Mouse (Mus musculus) midbrain, embryonic 10.5 days (tissue): ENCODE results near the gene Zkscan8. TPM values are rescaled to one million over a fixed set of nuclear protein-coding genes. Genes with fewer than 3 reads are reported as not detected.
A peak's percentile ranks its signal among the peaks of the same experiment; 100 is the strongest.
"Not testable (repeated sequence)": the region's sequence is repeated elsewhere in the genome, so short reads cannot be mapped to it uniquely, and the experiment has no call there.

Experiments
- DNase-seq: peaks from one replicate; pipeline ENCODE4 v3.0.0-alpha.2; 2017; ENCODE audit warnings: low spot score
- H3K27ac ChIP-seq: fragments of 300-500 bp; sonication (generic); replicated peaks from 2 replicates; pipeline ENCODE4 v1.5.1; 2016; ENCODE audit warnings: mild to moderate bottlenecking
- H3K27me3 ChIP-seq: fragments of 300-500 bp; sonication (generic); 2 replicates; pipeline ENCODE4 v1.6.1; 2016; ENCODE audit warnings: low read depth, mild to moderate bottlenecking; ENCODE audit not compliant: poor library complexity, severe bottlenecking
- H3K36me3 ChIP-seq: fragments of 300-500 bp; sonication (generic); 2 replicates; pipeline ENCODE4 v1.6.1; 2016; ENCODE audit warnings: mild to moderate bottlenecking, moderate library complexity
- H3K4me1 ChIP-seq: fragments of 300-500 bp; sonication (generic); 2 replicates; pipeline ENCODE4 v1.6.1; 2016
- H3K4me3 ChIP-seq: fragments of 300-500 bp; sonication (generic); 2 replicates; pipeline ENCODE4 v1.5.1; 2016; ENCODE audit warnings: mild to moderate bottlenecking, moderate library complexity
- H3K9me3 ChIP-seq: fragments of 300-500 bp; sonication (generic); replicated peaks from 2 replicates; pipeline ENCODE4 v1.6.1; 2016; ENCODE audit warnings: mild to moderate bottlenecking
- WGBS: fragments of 180-500 bp; shearing (Covaris S2); methylation state at CpG from one replicate; pipeline ENCODE4 v1.1.7; 2016; 5-methylcytosine and 5-hydroxymethylcytosine counted together
- polyA plus RNA-seq: library from polyadenylated mRNA; unstranded; fragments of >200 nt; fragmentation: Nextera tagmentation; extraction: Ambion mirVana; gene quantifications from 2 replicates; pipeline ENCODE4 v1.2.1, GENCODE M21; 2016

Zkscan8 gene
- polyA plus RNA-seq, 1 experiment from 2014 or later, result 5.3 TPM

GRCm38 (mm10) chr13:21478759-21479670, 51.9 kb downstream of the Zkscan8 start, which contains the start of the genes Zkscan4 and Gm10065:
Zkscan4 (plus strand) TSS chr13:21478907.
Gm10065 (minus strand) TSS chr13:21479441.
- H3K27ac ChIP-seq, result peak within 1 kb of the TSS; percentile 83
- 5% methylated on average over 31 of the region's 31 CpGs for WGBS

GRCm38 (mm10) chr13:21472427-21472826, 58.5 kb downstream of the Zkscan8 start:
- no peak overlapping the region; the same call in 1 of the 2 replicates for H3K27ac ChIP-seq
- no peaks in the 10 kb centered on the region for H3K9me3 ChIP-seq
- peaks cover 35% of the 10 kb centered on the region for H3K27me3 ChIP-seq
- DNase-seq, result no peak
- no peak overlapping the region for H3K4me3 ChIP-seq
- peaks cover 20% of the 10 kb centered on the region for H3K4me1 ChIP-seq
- H3K36me3 ChIP-seq, result no peaks in the 10 kb centered on the region
- WGBS, result 22% methylated on average over 4 of the region's 4 CpGs

More at GRCm38 (mm10) chr13:21478759-21479670, 51.9 kb downstream of the Zkscan8 start, which contains the start of the genes Zkscan4 and Gm10065:
- peak; percentile 72 for DNase-seq
- H3K9me3 ChIP-seq, H3K27me3 ChIP-seq, H3K36me3 ChIP-seq: not testable (repeated sequence)
- peaks cover 15% of the 10 kb centered on the region for H3K4me1 ChIP-seq
- H3K4me3 ChIP-seq, result peak within 1 kb of the TSS; percentile 68

DNA sequence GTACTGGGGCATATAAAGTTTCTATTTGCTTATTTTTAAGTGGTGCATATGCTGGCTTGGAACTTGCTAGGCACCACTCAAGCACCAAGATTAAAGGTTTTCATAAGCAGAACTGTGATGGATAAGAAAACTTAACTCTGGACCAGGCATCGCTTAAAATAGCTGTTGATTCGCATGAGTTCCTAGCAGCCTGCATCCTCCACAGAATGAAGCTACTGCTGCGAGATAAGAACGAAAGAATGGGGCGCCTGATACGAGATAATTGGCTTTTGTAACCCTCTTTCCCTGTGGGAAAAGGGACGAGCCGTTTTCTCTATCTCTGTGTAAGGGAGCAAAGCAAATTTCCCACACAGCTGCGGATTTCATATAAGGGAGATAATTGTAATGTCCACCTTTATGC, 61.8 kb downstream of the Zkscan8 start:
- Histone ChIP-seq H3K4me1 (peaks cover 20% of the 10 kb centered on the region), H3K27me3 (peaks cover 56% of the 10 kb centered on the region), H3K27ac (no peak overlapping the region), H3K36me3 (no peaks in the 10 kb centered on the region), H3K9me3 (no peaks in the 10 kb centered on the region), H3K4me3 (0 out of 2 replicates have a peak overlapping the region, but pooled peaks have one; percentile 67)
- DNase-seq, result no peak
- WGBS, result 17% methylated on average over 9 of the region's 9 CpGs

DNA sequence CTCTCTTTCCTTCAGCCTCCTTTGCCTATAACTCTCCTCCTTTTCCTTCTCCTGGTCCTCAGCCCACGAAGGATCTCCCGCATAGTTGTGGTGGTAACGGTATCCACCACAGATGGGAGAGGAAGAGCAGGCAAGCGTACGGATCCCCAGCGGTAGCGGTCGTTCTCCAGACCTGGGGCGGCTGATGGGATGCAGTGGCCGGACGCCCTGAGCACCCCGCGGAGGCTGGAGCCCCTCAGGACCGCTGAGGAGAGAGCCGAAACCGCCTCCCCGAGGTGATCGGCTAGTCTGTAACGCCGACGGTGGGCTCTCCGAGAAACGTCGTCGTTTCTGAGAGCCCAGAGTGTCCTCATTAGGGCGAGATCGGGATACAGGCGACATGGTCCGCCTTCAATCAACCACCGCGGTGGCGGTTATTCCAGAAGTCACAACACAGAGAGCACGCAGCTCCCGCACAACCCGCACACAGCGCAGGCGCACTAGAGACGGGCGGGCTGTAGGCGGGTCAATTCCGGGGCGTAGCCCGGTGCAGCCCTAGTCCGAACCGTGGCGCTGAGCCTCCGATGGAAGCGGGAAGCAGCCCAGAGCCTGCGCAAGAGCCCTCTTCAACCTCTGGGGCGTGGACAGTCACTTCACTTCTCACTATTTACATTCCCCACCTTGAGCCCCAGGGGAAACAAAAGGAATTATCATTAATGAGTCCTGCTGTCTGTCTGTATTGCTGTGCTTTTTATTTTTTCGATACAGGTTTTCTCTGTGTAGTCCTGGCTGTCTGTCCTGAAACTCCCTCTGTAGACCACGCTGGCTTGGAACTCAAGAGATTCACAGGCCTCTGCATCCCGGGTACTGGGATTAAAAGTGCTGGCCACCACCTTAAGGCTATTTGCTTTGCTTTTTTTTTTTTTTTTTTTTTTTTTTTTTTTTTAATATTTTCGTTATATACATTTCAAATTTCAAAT, 62.6 kb downstream of the Zkscan8 start, which contains the start of gene Nkapl:
Gene Nkapl, minus strand, starts transcription at position 449 of the 959 bp plus-strand sequence.
- Histone ChIP-seq H3K4me1 (peaks cover 20% of the 10 kb centered on the region), H3K36me3 (no peaks in the 10 kb centered on the region), H3K27me3 (peaks cover 56% of the 10 kb centered on the region), H3K4me3 (peak within 1 kb of the TSS; percentile 67), H3K27ac (peak within 1 kb of the TSS; percentile 82), H3K9me3 (no peaks in the 10 kb centered on the region)
- under 1% methylated on average over 54 of the region's 54 CpGs for WGBS
- DNase-seq, result peak; percentile 88

GRCm38 (mm10) chr13:21467336-21467735, 63.6 kb downstream of the Zkscan8 start:
- WGBS, result 88% methylated on average over 10 of the region's 10 CpGs
- no peak for DNase-seq
- Histone ChIP-seq H3K4me1 (peaks cover 12% of the 10 kb centered on the region), H3K4me3 (no peak overlapping the region), H3K36me3 (no peaks in the 10 kb centered on the region), H3K27ac (no peak overlapping the region), H3K27me3 (peaks cover 55% of the 10 kb centered on the region), H3K9me3 (peaks cover 3% of the 10 kb centered on the region; the same call in 1 of the 2 replicates)

Other genes starting within 250 kb of the Zkscan8 start
- not detected in 2 replicates for gene Gpx5, start 238.4 kb downstream of the Zkscan8 start, polyA plus RNA-seq
- 0.09 TPM in 1 of 2 replicates, not detected in the other for gene Gpx6, start 219.0 kb downstream of the Zkscan8 start, polyA plus RNA-seq
- not detected in 2 replicates for gene Olfr1367, start 184.2 kb downstream of the Zkscan8 start, polyA plus RNA-seq
- 20.4 and 21.9 TPM in 2 replicates for gene Zscan12, start 168.3 kb downstream of the Zkscan8 start, polyA plus RNA-seq
- 87.1 and 91.1 TPM in 2 replicates for gene Zkscan3, start 128.4 kb downstream of the Zkscan8 start, polyA plus RNA-seq
- 5.1 TPM in 2 replicates for gene Pgbd1, start 90.1 kb downstream of the Zkscan8 start, polyA plus RNA-seq
- 24.2 and 25.6 TPM in 2 replicates for gene Zscan26, start 77.4 kb downstream of the Zkscan8 start, polyA plus RNA-seq
- 1.7 and 2.3 TPM in 2 replicates for gene Nkapl, start 62.6 kb downstream of the Zkscan8 start, polyA plus RNA-seq
- gene Zkscan4, start 52.2 kb downstream of the Zkscan8 start, polyA plus RNA-seq, result 5.0 and 5.3 TPM in 2 replicates
- gene Gm10065, start 51.7 kb downstream of the Zkscan8 start, polyA plus RNA-seq, result not detected in 2 replicates
- gene AK157302, start 35.9 kb downstream of the Zkscan8 start, polyA plus RNA-seq, result 0.42 and 0.56 TPM in 2 replicates
- 4.6 and 5.1 TPM in 2 replicates for gene Gm11273, start 29.7 kb downstream of the Zkscan8 start, polyA plus RNA-seq
- gene Olfr1366, start 11.7 kb upstream of the Zkscan8 start, polyA plus RNA-seq, result 0.11 and 0.15 TPM in 2 replicates
- gene Olfr1535, start 28.8 kb upstream of the Zkscan8 start, polyA plus RNA-seq, result not detected in 2 replicates
- not detected in 2 replicates for gene Olfr1364, start 50.6 kb upstream of the Zkscan8 start, polyA plus RNA-seq
- gene Olfr1362, start 82.9 kb upstream of the Zkscan8 start, polyA plus RNA-seq, result not detected in 2 replicates
- not detected in 2 replicates for gene Olfr11, start 111.4 kb upstream of the Zkscan8 start, polyA plus RNA-seq
- gene Olfr1361, start 132.3 kb upstream of the Zkscan8 start, polyA plus RNA-seq, result not detected in 2 replicates
- gene Olfr1360, start 146.3 kb upstream of the Zkscan8 start, polyA plus RNA-seq, result not detected in 2 replicates
- not detected in 2 replicates for gene Olfr1359, start 167.0 kb upstream of the Zkscan8 start, polyA plus RNA-seq
- 1.4 and 3.4 TPM in 2 replicates for gene Hist1h2bl, start 185.0 kb upstream of the Zkscan8 start, polyA plus RNA-seq
- gene Hist1h2ai, start 185.3 kb upstream of the Zkscan8 start, polyA plus RNA-seq, result 12.2 and 21.8 TPM in 2 replicates
- 8.9 and 11.3 TPM in 2 replicates for gene Hist1h3h, start 186.5 kb upstream of the Zkscan8 start, polyA plus RNA-seq
- 5.2 and 7.5 TPM in 2 replicates for gene Hist1h2bm, start 190.9 kb upstream of the Zkscan8 start, polyA plus RNA-seq
- gene Hist1h4j, start 203.9 kb upstream of the Zkscan8 start, polyA plus RNA-seq, result 1.0 and 1.2 TPM in 2 replicates
- 1.7 and 6.4 TPM in 2 replicates for gene Hist1h4k, start 219.4 kb upstream of the Zkscan8 start, polyA plus RNA-seq
- gene Hist1h2ak, start 222.7 kb upstream of the Zkscan8 start, polyA plus RNA-seq, result 16.8 and 19.9 TPM in 2 replicates
- gene Hist1h2bn, start 223.0 kb upstream of the Zkscan8 start, polyA plus RNA-seq, result 0.55 and 2.6 TPM in 2 replicates
- gene Hist1h1b, start 249.5 kb upstream of the Zkscan8 start, polyA plus RNA-seq, result 31.5 and 37.7 TPM in 2 replicates